13 mouse cellular contexts compared by ENCODE assay signal in genomic region chr8:64369973-64370372, GRCm38 (mm10).
A peak's percentile ranks its signal among the peaks of the same experiment; 100 is the strongest.
DNase-seq lines count a peak whose midpoint lies in the region; ATAC-seq lines count a peak whose summit lies in the region.
"Had no signal": no experiment of that assay in that cellular context is flagged by ENCODE, and none has a peak within 500 bp of the region (broad histone marks: within the 10 kb centered on the region; RNA-seq: fewer than 3 reads in every experiment).

No protein-coding gene starts in this region.

- ATAC-seq in heart, embryonic 12.5 days (ENCODE audit: insufficient number of reproducible peaks, low FRiP score) = peak; percentile 66
- peak; percentile 58; the same call in 1 of the 2 replicates for ATAC-seq in lung, embryonic 15.5 days (ENCODE audit: borderline replicate concordance, extremely low read depth, low FRiP score, low TSS enrichment)
- 0 out of 2 replicates have a peak, but pooled peaks have one; percentile 21 for ATAC-seq in liver, embryonic 12.5 days
- ATAC-seq: CD4-positive, CD25-positive, alpha-beta regulatory T cell, adult 4 months; forebrain, postnatal 0 days had no signal

- no peak for DNase-seq in heart, postnatal 36 days
- DNase-seq in lung, postnatal 14 days = no peak
- DNase-seq in embryo, embryonic 11 days = peak; percentile 26
- DNase-seq in cerebellum, postnatal 10 days = no peak
- no peak for DNase-seq in spleen, postnatal 36 days (ENCODE audit: low spot score in 2 of 2)
- DNase-seq: forebrain, postnatal 0 days; kidney, postnatal 25 days; lung, adult 18-20 months had no signal

- H3K9ac ChIP-seq in heart, embryonic 12.5 days = no peak overlapping the region
- no peak overlapping the region for H3K9ac ChIP-seq in lung, embryonic 15.5 days
- no peak overlapping the region for H3K9ac ChIP-seq in liver, embryonic 12.5 days
- H3K9ac ChIP-seq: embryonic facial prominence, embryonic 12.5 days; forebrain, postnatal 0 days had no signal

- WGBS in heart, embryonic 12.5 days = 6% methylated on average over 6 of the region's 6 CpGs
- 5% methylated on average over 6 of the region's 6 CpGs for WGBS in lung, embryonic 15.5 days
- 6% methylated on average over 6 of the region's 6 CpGs for WGBS in liver, embryonic 12.5 days (ENCODE audit: insufficient replicate concordance)

- no peaks in the 10 kb centered on the region for H3K27me3 ChIP-seq in heart, embryonic 12.5 days (replicated peaks)
- H3K27me3 ChIP-seq in lung, embryonic 15.5 days = peaks cover 4% of the 10 kb centered on the region; the same call in 1 of the 2 replicates
- H3K27me3 ChIP-seq in liver, embryonic 12.5 days (replicated peaks) = no peaks in the 10 kb centered on the region
- H3K27me3 ChIP-seq: embryonic facial prominence, embryonic 12.5 days had no signal

- peaks cover 17% of the 10 kb centered on the region for H3K4me1 ChIP-seq in heart, embryonic 12.5 days (replicated peaks)
- H3K4me1 ChIP-seq in lung, embryonic 15.5 days = 0 out of 2 replicates have a peak, but pooled peaks cover 9% of the 10 kb centered on the region
- H3K4me1 ChIP-seq in liver, embryonic 12.5 days = peaks cover 5% of the 10 kb centered on the region; the same call in 1 of the 2 replicates

- intact Hi-C loops in heart, postnatal 36 days (cut with DNase I) = no loop called here

- peak overlapping the region; percentile 55 for H3K4me2 ChIP-seq in heart, embryonic 12.5 days
- no peak overlapping the region for H3K4me2 ChIP-seq in lung, embryonic 15.5 days
- H3K4me2 ChIP-seq in liver, embryonic 12.5 days = peak overlapping the region; percentile 26; the same call in 1 of the 2 replicates
- H3K4me2 ChIP-seq: embryonic facial prominence, embryonic 12.5 days had no signal

- no peaks in the 10 kb centered on the region for H3K9me3 ChIP-seq in heart, embryonic 12.5 days (replicated peaks)
- H3K9me3 ChIP-seq in lung, embryonic 15.5 days = no peaks in the 10 kb centered on the region
- H3K9me3 ChIP-seq in liver, embryonic 12.5 days (replicated peaks) = no peaks in the 10 kb centered on the region
- H3K9me3 ChIP-seq: embryonic facial prominence, embryonic 12.5 days had no signal

- H3K36me3 ChIP-seq in heart, embryonic 12.5 days = no peaks in the 10 kb centered on the region
- H3K36me3 ChIP-seq in lung, embryonic 15.5 days = no peaks in the 10 kb centered on the region
- H3K36me3 ChIP-seq in liver, embryonic 12.5 days = no peaks in the 10 kb centered on the region
- H3K36me3 ChIP-seq: embryonic facial prominence, embryonic 12.5 days had no signal

- H3K4me3 ChIP-seq in heart, embryonic 12.5 days = peak overlapping the region; percentile 8; the same call in 1 of the 2 replicates
- H3K4me3 ChIP-seq in lung, embryonic 15.5 days = no peak overlapping the region
- no peak overlapping the region for H3K4me3 ChIP-seq in liver, embryonic 12.5 days
- H3K4me3 ChIP-seq: embryonic facial prominence, embryonic 12.5 days had no signal

- H3K27ac ChIP-seq in heart, embryonic 12.5 days (ENCODE audit: poor library complexity, severe bottlenecking) = peak overlapping the region; percentile 60; the same call in 1 of the 2 replicates
- peak overlapping the region; percentile 6; the same call in 1 of the 2 replicates for H3K27ac ChIP-seq in lung, embryonic 15.5 days
- 0 out of 2 replicates have a peak overlapping the region, but pooled peaks have one; percentile 7 for H3K27ac ChIP-seq in liver, embryonic 12.5 days
- H3K27ac ChIP-seq: embryonic facial prominence, embryonic 12.5 days had no signal

Comparison
In these comparisons a context has a peak if more than half of its experiments do, and no peak if none do; other contexts are left out.
1. H3K27ac ChIP-seq: peak in every context shown above with its lines; median percentile 60 in heart, embryonic 12.5 days; 7 in liver, embryonic 12.5 days; 6 in lung, embryonic 15.5 days.